Mouse (Mus musculus) MEL (cell line): Measurements from ENCODE around the gene Meis3. TPM values are rescaled to one million over a fixed set of nuclear protein-coding genes. Genes with fewer than 3 reads are reported as not detected.

Source experiments
- DNase-seq: peaks from one replicate; pipeline ENCODE4 v3.0.0; 2011; ENCODE audit warnings: low read depth, low spot score
- H3K27ac ChIP-seq: 2 replicates; pipeline ENCODE4 v1.5.1; 2012; ENCODE audit warnings: low read depth, mild to moderate bottlenecking, control low read depth, low read length, moderate library complexity; ENCODE audit not compliant: control insufficient read depth
- H3K27me3 ChIP-seq, 2 experiments: fragments of 150-350 bp in 1 of 2; sonication (generic) in 1 of 2; 2 replicates each; pipeline ENCODE4 v1.6.1; 2012; ENCODE audit warnings: low read length in 2 of 2, mild to moderate bottlenecking in 2 of 2, improper control_type of control experiment in 1 of 2, moderate library complexity in 1 of 2; ENCODE audit not compliant: insufficient read depth in 2 of 2, control insufficient read depth in 1 of 2
- H3K36me3 ChIP-seq, 2 experiments: 2 replicates each; pipeline ENCODE4 v1.6.1; 2012 to 2014; ENCODE audit warnings: low read length in 2 of 2, improper control_type of control experiment in 1 of 2, inconsistent platforms in 1 of 2, mild to moderate bottlenecking in 1 of 2; ENCODE audit not compliant: insufficient read depth in 2 of 2, control insufficient read depth in 1 of 2
- H3K4me1 ChIP-seq, 2 experiments: fragments of 150-350 bp in 1 of 2; sonication (generic) in 1 of 2; 2 replicates each; pipeline ENCODE4 v1.6.1; 2012; ENCODE audit warnings: low read length in 2 of 2, improper control_type of control experiment in 1 of 2, mild to moderate bottlenecking in 1 of 2; ENCODE audit not compliant: insufficient read depth in 2 of 2, control insufficient read depth in 1 of 2
- H3K4me3 ChIP-seq, 2 experiments: fragments of 150-350 bp in 1 of 2; sonication (generic) in 1 of 2; 2 replicates each; pipeline ENCODE4 v1.5.1; 2012; ENCODE audit warnings: low read depth in 2 of 2, low read length in 2 of 2, mild to moderate bottlenecking in 2 of 2, moderate library complexity in 2 of 2, control low read depth in 1 of 2, improper control_type of control experiment in 1 of 2; ENCODE audit not compliant: control insufficient read depth in 1 of 2, insufficient read depth in 1 of 2
- H3K79me2 ChIP-seq: 2 replicates; pipeline ENCODE4 v1.6.1; 2012; ENCODE audit warnings: mild to moderate bottlenecking, low read length, moderate library complexity; ENCODE audit not compliant: control insufficient read depth, poor library complexity, insufficient read depth
- H3K9ac ChIP-seq: 2 replicates; pipeline ENCODE4 v1.6.1; 2012; ENCODE audit warnings: low read depth, mild to moderate bottlenecking, control low read depth, low read length, moderate library complexity; ENCODE audit not compliant: control insufficient read depth, poor library complexity, severe bottlenecking
- H3K9me3 ChIP-seq: fragments of 150-350 bp; sonication (generic); replicated peaks from 2 replicates; pipeline ENCODE4 v1.6.1; 2012; ENCODE audit warnings: mild to moderate bottlenecking, low read length, improper control_type of control experiment, moderate library complexity; ENCODE audit not compliant: insufficient read depth
- BHLHE40 ChIP-seq: IDR thresholded peaks from 2 replicates; pipeline ENCODE4 v1.6.1; 2012; ENCODE audit warnings: low read depth, mild to moderate bottlenecking, inconsistent platforms, low read length, improper control_type of control experiment, borderline replicate concordance
- CHD2 ChIP-seq: IDR thresholded peaks from 2 replicates; pipeline ENCODE4 v1.6.1; 2011; ENCODE audit warnings: low read length, improper control_type of control experiment
- ELF1 ChIP-seq: IDR thresholded peaks from 2 replicates; pipeline ENCODE4 v1.6.1; 2014; ENCODE audit warnings: low read depth, mild to moderate bottlenecking, inconsistent platforms, low read length, improper control_type of control experiment, moderate library complexity
- ETS1 ChIP-seq: IDR thresholded peaks from 2 replicates; pipeline ENCODE4 v1.6.1; 2012; ENCODE audit warnings: low read depth, mild to moderate bottlenecking, inconsistent platforms, low read length, improper control_type of control experiment, moderate library complexity
- MAX ChIP-seq: IDR thresholded peaks from 2 replicates; pipeline ENCODE4 v1.6.1; 2011; ENCODE audit warnings: low read length, improper control_type of control experiment
- MAZ ChIP-seq: IDR thresholded peaks from 2 replicates; pipeline ENCODE4 v1.6.1; 2012; ENCODE audit warnings: low read depth, mild to moderate bottlenecking, inconsistent platforms, low read length, improper control_type of control experiment
- NRF1 ChIP-seq: IDR thresholded peaks from 2 replicates; pipeline ENCODE4 v1.6.1; 2014; ENCODE audit warnings: low read depth, mild to moderate bottlenecking, inconsistent platforms, low read length, improper control_type of control experiment, moderate library complexity; ENCODE audit not compliant: poor library complexity, insufficient read depth, severe bottlenecking
- POLR2AphosphoS5 ChIP-seq: IDR thresholded peaks from 2 replicates; pipeline ENCODE4 v1.6.1; 2012; ENCODE audit warnings: low read depth, borderline replicate concordance, mild to moderate bottlenecking, inconsistent platforms, low read length, moderate library complexity, mixed read lengths
- RAD21 ChIP-seq: IDR thresholded peaks from 2 replicates; pipeline ENCODE4 v1.6.1; 2011; ENCODE audit warnings: mild to moderate bottlenecking, low read depth, low read length, improper control_type of control experiment
- TBP ChIP-seq: IDR thresholded peaks from 2 replicates; pipeline ENCODE4 v1.8.0; 2011; ENCODE audit warnings: low read depth, low read length, improper control_type of control experiment
- USF1 ChIP-seq: IDR thresholded peaks from 2 replicates; pipeline ENCODE4 v1.6.1; 2014; ENCODE audit warnings: low read depth, mild to moderate bottlenecking, inconsistent platforms, low read length, improper control_type of control experiment, moderate library complexity
- USF2 ChIP-seq, 2 experiments: IDR thresholded peaks; 2 replicates each; pipeline ENCODE4 v1.6.1; 2011 to 2012; ENCODE audit warnings: improper control_type of control experiment in 2 of 2, low read length in 2 of 2, borderline replicate concordance in 1 of 2, inconsistent platforms in 1 of 2, low read depth in 1 of 2, mild to moderate bottlenecking in 1 of 2; ENCODE audit not compliant: insufficient read depth in 1 of 2
- ZMIZ1 ChIP-seq: IDR thresholded peaks from 2 replicates; pipeline ENCODE4 v1.6.1; 2012; ENCODE audit warnings: low read depth, mild to moderate bottlenecking, inconsistent platforms, low read length, improper control_type of control experiment, moderate library complexity
- polyA plus RNA-seq, 2 experiments: library from polyadenylated mRNA; stranded (reverse) in 1 of 2; unstranded in 1 of 2; fragments of >175 nt in 1 of 2; fragments of >200 nt in 1 of 2; gene quantifications; 2 replicates each; pipeline versions ENCODE4 v1.2.1 to v1.2.4; 2012; ENCODE audit warnings: low replicate concordance in 2 of 2, low read depth in 1 of 2; ENCODE audit not compliant: insufficient read length in 2 of 2, insufficient read depth in 1 of 2, missing spikeins in 1 of 2
- total RNA-seq: library from RNA; depleted of rRNA; stranded (reverse); fragments of 300-350 nt; gene quantifications from 2 replicates; pipeline ENCODE4 v1.2.3, GENCODE M21; 2012

Meis3 gene
- total and polyA plus RNA-seq, 3 experiments: 4.8 to 14.9 TPM; not detected in 1

GRCm38 (mm10) chr7:16173146-16173545 is 1.7 kb upstream of the Meis3 start:
- H3K4me3 ChIP-seq: no peak overlapping the region
- TF ChIP-seq USF2 (IDR thresholded peaks at IDR 0.05; ENCODE audit: borderline replicate concordance in 1 of 2, insufficient read depth in 1 of 2, low read depth in 1 of 2, low read length in 2 of 2): no peak
- TF ChIP-seq ELF1: no peak
- H3K9me3 ChIP-seq: no peaks in the 10 kb centered on the region
- 0 out of 4 replicates have a peak, but pooled peaks cover 0 to 2% of the 10 kb centered on the region in 2 experiments for H3K36me3 ChIP-seq
- H3K27ac ChIP-seq: no peak overlapping the region
- peaks cover 5 to 7% of the 10 kb centered on the region in 2 experiments for H3K27me3 ChIP-seq
- H3K4me1 ChIP-seq: no peaks in the 10 kb centered on the region
- no peaks in the 10 kb centered on the region for H3K79me2 ChIP-seq
- DNase-seq: no peak
- H3K9ac ChIP-seq: no peak overlapping the region

DNA sequence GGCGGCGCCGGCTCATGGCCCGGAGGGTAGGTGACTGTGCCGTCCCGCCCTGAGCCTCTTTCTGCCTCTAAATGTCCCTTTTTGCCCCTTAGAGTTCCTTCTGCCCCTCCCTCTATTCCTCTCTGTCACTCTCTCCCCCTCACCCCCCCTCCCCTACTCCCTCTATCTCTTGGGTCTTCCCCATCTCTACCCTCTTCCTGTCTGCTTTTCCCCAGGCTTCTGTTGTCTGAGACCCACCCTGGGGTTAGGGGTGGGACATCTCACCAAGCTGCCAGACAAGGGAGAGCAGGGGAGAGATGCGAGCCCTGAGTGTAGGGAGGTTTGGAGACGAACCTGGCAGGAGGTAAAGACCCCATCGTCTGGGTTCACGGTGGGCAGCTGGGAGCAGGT is 647 bp downstream of the Meis3 start:
- Histone ChIP-seq H3K9ac (peak overlapping the region; percentile 79), H3K4me3 (peak overlapping the region; percentile 66 to 71), H3K4me1 (no peaks in the 10 kb centered on the region), H3K27ac (no peak overlapping the region), H3K9me3 (no peaks in the 10 kb centered on the region), H3K36me3 (0 out of 4 replicates have a peak, but pooled peaks cover 0 to 2% of the 10 kb centered on the region in 2 experiments), H3K79me2 (no peaks in the 10 kb centered on the region), H3K27me3 (peaks cover 3% of the 10 kb centered on the region in 2 experiments)
- TF ChIP-seq ZMIZ1 (no peak), MAZ (0 out of 2 replicates have a peak, but pooled peaks have one; percentile 27), TBP (no peak), CHD2 (no peak), MAX (no peak)
- no peak for DNase-seq

DNA sequence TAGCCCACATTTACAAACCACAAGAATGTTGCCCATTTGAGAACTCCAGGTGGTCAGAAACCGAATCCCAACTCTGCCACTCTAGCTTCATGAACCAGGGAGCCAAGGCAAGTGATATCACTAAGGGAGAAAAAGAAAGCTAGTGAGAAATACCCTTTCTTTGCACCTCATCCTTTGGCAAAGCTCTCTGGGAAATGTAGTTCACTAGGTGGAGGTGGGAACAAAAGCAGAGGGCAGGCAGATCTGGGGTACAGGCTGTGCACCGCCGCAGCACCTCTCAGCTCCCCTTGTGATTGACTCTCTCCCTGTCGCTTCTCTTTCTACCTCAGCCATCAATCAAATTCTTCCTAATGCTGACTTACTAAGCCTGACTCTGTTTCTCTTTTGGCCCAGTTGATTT is 3.2 kb downstream of the Meis3 start:
- Histone ChIP-seq H3K9ac (no peak overlapping the region), H3K79me2 (no peaks in the 10 kb centered on the region), H3K27me3 (no peaks in the 10 kb centered on the region), H3K36me3 (0 out of 4 replicates have a peak, but pooled peaks cover 0 to 2% of the 10 kb centered on the region in 2 experiments), H3K9me3 (no peaks in the 10 kb centered on the region), H3K27ac (no peak overlapping the region), H3K4me1 (no peaks in the 10 kb centered on the region), H3K4me3 (no peak overlapping the region)
- TF ChIP-seq USF1 (no peak), NRF1 (no peak), BHLHE40 (no peak), ETS1 (no peak), RAD21 (no peak), ELF1 (no peak), POLR2AphosphoS5 (no peak)
- DNase-seq: no peak
